Mouse (Mus musculus): ENCODE data around the gene Klk12. TPM values are rescaled to one million over a fixed set of nuclear protein-coding genes. Genes with fewer than 3 reads are reported as not detected.

Gene Klk12
- polyA plus RNA-seq (2014; fragmentation: Nextera tagmentation; extraction: Ambion mirVana) = not detected in 2 replicates

DNA sequence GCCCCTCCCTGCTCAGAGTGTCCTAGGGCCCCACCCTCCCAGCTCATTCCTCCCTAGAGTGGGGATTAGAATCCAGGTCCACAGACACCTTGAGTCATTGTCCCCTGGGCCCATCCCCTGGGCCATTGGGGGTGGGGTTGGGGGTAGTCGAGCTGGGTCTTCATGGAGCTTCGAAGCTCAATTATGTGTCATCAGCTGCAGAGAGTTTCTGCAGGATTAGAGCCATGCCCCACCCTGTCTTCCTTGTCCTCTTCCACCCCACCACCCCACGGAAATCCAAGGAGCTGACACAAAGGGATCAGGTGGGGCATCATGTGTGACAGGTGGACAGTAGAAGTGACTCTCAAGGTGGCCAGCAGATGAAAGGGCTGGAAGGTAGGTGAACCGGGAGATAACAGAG is at the start of gene Klk12:
Gene Klk12, plus strand, starts transcription at position 301 of the 400 bp plus-strand sequence.
- 88% methylated on average over 4 of the region's 4 CpGs for WGBS
- no peak for ATAC-seq (ENCODE audit: low FRiP score, low TSS enrichment)

DNA sequence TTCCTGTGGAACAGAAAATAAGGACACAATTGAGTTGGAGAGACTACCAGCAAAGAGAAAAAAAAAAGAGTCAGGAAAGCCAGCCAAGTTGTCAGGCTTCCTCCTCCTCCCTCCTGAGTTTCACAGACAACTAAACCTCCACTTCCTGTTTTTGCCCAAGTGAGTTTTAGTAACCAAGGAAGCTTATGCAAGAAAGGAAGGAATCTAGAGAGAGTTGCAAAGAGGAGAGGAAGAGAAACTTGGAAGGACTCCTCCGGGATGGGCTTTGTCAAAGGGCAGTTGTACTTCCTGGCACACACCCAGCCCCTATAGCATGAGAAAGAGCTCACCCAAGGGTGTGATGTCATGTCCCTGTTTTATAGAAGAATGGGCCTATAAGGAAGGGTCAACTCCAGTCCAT is 20.9 kb upstream of the Klk12 start:
- no peaks in the 10 kb centered on the region for H3K36me3 ChIP-seq (ENCODE audit: control insufficient read depth, insufficient read depth, low read length)
- H3K9me3 ChIP-seq (ENCODE audit: control insufficient read depth, low read length) = no peaks in the 10 kb centered on the region
- no peaks in the 10 kb centered on the region for H3K4me1 ChIP-seq (ENCODE audit: control insufficient read depth, insufficient read depth, low read length)
- no peak overlapping the region for H3K27ac ChIP-seq (replicated peaks; ENCODE audit: low read depth, low read length)
- no peaks in the 10 kb centered on the region for H3K27me3 ChIP-seq (ENCODE audit: control insufficient read depth, insufficient read depth, low read length)
- no peak overlapping the region for H3K4me2 ChIP-seq (ENCODE audit: low read length)
- H3K9ac ChIP-seq (replicated peaks; ENCODE audit: low read length) = no peak overlapping the region
- no peak overlapping the region for H3K4me3 ChIP-seq (replicated peaks; ENCODE audit: low read depth, low read length)
- DNase-seq = peak; percentile 7
- WGBS = 55% methylated on average over 1 of the region's 1 CpGs
- ATAC-seq (ENCODE audit: low FRiP score, low TSS enrichment) = no peak

More for the DNA sequence above, at the start of gene Klk12:
- Histone ChIP-seq H3K27me3 (ENCODE audit: control insufficient read depth, insufficient read depth, low read length) (no peaks in the 10 kb centered on the region), H3K9ac (replicated peaks; ENCODE audit: low read length) (no peak within 1 kb of the TSS), H3K27ac (replicated peaks; ENCODE audit: low read depth, low read length) (no peak within 1 kb of the TSS), H3K36me3 (ENCODE audit: control insufficient read depth, insufficient read depth, low read length) (no peaks in the 10 kb centered on the region), H3K4me3 (replicated peaks; ENCODE audit: low read depth, low read length) (no peak within 1 kb of the TSS), H3K4me2 (ENCODE audit: low read length) (no peak within 1 kb of the TSS), H3K9me3 (ENCODE audit: control insufficient read depth, low read length) (no peaks in the 10 kb centered on the region), H3K4me1 (ENCODE audit: control insufficient read depth, insufficient read depth, low read length) (no peaks in the 10 kb centered on the region)
- DNase-seq = no peak

DNA sequence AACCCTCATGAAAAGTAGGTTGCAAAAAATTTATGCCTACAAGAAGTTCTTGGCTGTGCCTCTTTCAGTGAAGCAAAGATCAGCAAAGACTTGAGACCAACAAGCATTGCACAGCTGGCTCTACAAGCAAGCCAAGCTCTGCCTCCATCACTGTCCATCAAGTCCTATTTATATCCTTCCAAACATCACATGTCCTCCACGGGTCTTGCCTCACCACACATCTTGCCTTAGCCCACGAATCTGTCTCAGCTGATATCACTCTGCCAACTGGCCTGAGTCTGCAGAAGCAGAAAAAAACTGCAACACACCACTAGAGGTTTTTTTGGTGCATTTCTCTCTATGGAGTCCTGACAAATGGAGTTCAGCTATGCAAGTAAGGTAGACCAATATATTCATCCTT is 15.9 kb upstream of the Klk12 start:
- H3K27ac ChIP-seq (replicated peaks; ENCODE audit: low read depth, low read length) = no peak overlapping the region
- DNase-seq = no peak
- ATAC-seq (ENCODE audit: low FRiP score, low TSS enrichment) = no peak
- no peaks in the 10 kb centered on the region for H3K36me3 ChIP-seq (ENCODE audit: control insufficient read depth, insufficient read depth, low read length)
- no peak overlapping the region for H3K4me3 ChIP-seq (replicated peaks; ENCODE audit: low read depth, low read length)
- H3K4me2 ChIP-seq (ENCODE audit: low read length) = no peak overlapping the region
- no peaks in the 10 kb centered on the region for H3K27me3 ChIP-seq (ENCODE audit: control insufficient read depth, insufficient read depth, low read length)
- 75% methylated on average over 2 of the region's 2 CpGs for WGBS
- no peak overlapping the region for H3K9ac ChIP-seq (replicated peaks; ENCODE audit: low read length)
- H3K4me1 ChIP-seq (ENCODE audit: control insufficient read depth, insufficient read depth, low read length) = no peaks in the 10 kb centered on the region
- H3K9me3 ChIP-seq (ENCODE audit: control insufficient read depth, low read length) = no peaks in the 10 kb centered on the region

GRCm38 (mm10) chr7:43766484-43766883 is 2.2 kb upstream of the Klk12 start:
- no peak overlapping the region for H3K4me2 ChIP-seq (ENCODE audit: low read length)
- no peaks in the 10 kb centered on the region for H3K36me3 ChIP-seq (ENCODE audit: control insufficient read depth, insufficient read depth, low read length)
- no peak overlapping the region for H3K27ac ChIP-seq (replicated peaks; ENCODE audit: low read depth, low read length)
- ATAC-seq (ENCODE audit: low FRiP score, low TSS enrichment) (no peak), DNase-seq (peak; percentile 31)
- WGBS = 24% methylated on average over 8 of the region's 8 CpGs
- H3K4me3 ChIP-seq (replicated peaks; ENCODE audit: low read depth, low read length) = no peak overlapping the region
- no peaks in the 10 kb centered on the region for H3K27me3 ChIP-seq (ENCODE audit: control insufficient read depth, insufficient read depth, low read length)
- H3K4me1 ChIP-seq (ENCODE audit: control insufficient read depth, insufficient read depth, low read length) = no peaks in the 10 kb centered on the region
- no peak overlapping the region for H3K9ac ChIP-seq (replicated peaks; ENCODE audit: low read length)
- no peaks in the 10 kb centered on the region for H3K9me3 ChIP-seq (ENCODE audit: control insufficient read depth, low read length)

DNA sequence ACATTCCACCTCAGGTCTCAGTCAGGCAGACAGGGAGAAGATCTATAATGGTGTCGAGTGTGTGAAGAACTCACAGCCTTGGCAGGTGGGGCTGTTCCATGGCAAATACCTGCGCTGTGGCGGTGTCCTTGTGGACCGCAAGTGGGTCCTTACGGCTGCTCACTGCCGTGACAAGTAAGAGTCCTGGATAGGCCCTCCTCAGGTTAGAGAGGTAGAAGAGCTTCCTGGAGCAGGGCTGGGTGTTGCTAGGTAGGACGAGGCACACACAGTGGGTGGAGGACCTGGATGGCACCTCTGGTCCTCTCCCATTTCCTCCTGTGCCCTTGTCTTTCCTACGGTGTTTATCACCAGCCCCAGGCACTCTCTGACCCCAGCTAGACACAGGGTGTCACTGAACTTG is 939 bp downstream of the Klk12 start:
- Histone ChIP-seq H3K27ac (replicated peaks; ENCODE audit: low read depth, low read length) (no peak overlapping the region), H3K27me3 (ENCODE audit: control insufficient read depth, insufficient read depth, low read length) (no peaks in the 10 kb centered on the region), H3K36me3 (ENCODE audit: control insufficient read depth, insufficient read depth, low read length) (no peaks in the 10 kb centered on the region), H3K4me3 (replicated peaks; ENCODE audit: low read depth, low read length) (no peak overlapping the region), H3K9me3 (ENCODE audit: control insufficient read depth, low read length) (no peaks in the 10 kb centered on the region), H3K9ac (replicated peaks; ENCODE audit: low read length) (no peak overlapping the region), H3K4me1 (ENCODE audit: control insufficient read depth, insufficient read depth, low read length) (no peaks in the 10 kb centered on the region), H3K4me2 (ENCODE audit: low read length) (no peak overlapping the region)
- no peak for DNase-seq
- ATAC-seq (ENCODE audit: low FRiP score, low TSS enrichment) = no peak
- WGBS = 93% methylated on average over 8 of the region's 8 CpGs

DNA sequence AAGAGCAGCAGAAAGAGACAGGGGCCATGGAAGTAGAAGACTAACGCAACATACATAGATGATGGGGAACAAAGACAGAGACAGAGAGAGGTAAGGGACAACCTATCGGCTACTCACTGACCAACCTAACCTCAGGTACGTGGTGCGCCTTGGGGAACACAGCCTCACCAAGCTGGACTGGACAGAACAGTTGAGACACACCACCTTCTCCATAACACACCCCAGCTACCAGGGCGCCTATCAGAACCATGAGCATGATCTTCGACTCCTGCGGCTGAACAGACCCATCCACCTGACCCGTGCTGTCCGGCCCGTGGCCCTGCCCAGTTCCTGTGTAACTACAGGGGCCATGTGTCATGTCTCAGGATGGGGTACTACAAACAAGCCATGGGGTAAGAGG is 2.0 kb downstream of the Klk12 start:
- ATAC-seq (ENCODE audit: low FRiP score, low TSS enrichment) (no peak), DNase-seq (no peak)
- Histone ChIP-seq H3K27ac (replicated peaks; ENCODE audit: low read depth, low read length) (no peak overlapping the region), H3K4me3 (replicated peaks; ENCODE audit: low read depth, low read length) (no peak overlapping the region), H3K4me2 (ENCODE audit: low read length) (no peak overlapping the region), H3K27me3 (ENCODE audit: control insufficient read depth, insufficient read depth, low read length) (no peaks in the 10 kb centered on the region), H3K9ac (replicated peaks; ENCODE audit: low read length) (no peak overlapping the region), H3K4me1 (ENCODE audit: control insufficient read depth, insufficient read depth, low read length) (no peaks in the 10 kb centered on the region), H3K9me3 (ENCODE audit: control insufficient read depth, low read length) (no peaks in the 10 kb centered on the region), H3K36me3 (ENCODE audit: control insufficient read depth, insufficient read depth, low read length) (no peaks in the 10 kb centered on the region)
- WGBS = 95% methylated on average over 10 of the region's 10 CpGs

DNA sequence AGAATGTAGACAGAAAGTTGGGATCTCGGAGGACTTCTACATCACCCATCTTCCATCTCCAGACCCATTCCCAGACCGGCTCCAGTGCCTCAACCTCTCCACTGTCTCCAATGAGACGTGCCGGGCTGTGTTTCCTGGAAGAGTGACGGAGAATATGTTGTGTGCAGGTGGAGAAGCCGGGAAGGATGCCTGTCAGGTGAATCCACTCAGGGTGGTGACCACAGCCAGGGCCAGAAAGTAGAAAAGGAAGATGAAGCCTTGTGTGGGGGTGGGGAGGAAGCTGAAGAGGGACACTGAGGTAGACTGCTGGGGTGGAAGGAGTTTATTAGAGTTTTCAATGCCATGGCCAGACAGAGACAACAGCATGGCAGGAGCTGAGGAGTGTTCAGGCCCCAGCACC is 3.2 kb downstream of the Klk12 start:
- Histone ChIP-seq H3K4me2 (ENCODE audit: low read length) (no peak overlapping the region), H3K9ac (replicated peaks; ENCODE audit: low read length) (no peak overlapping the region), H3K4me3 (replicated peaks; ENCODE audit: low read depth, low read length) (no peak overlapping the region), H3K9me3 (ENCODE audit: control insufficient read depth, low read length) (no peaks in the 10 kb centered on the region), H3K4me1 (ENCODE audit: control insufficient read depth, insufficient read depth, low read length) (no peaks in the 10 kb centered on the region), H3K27ac (replicated peaks; ENCODE audit: low read depth, low read length) (no peak overlapping the region), H3K27me3 (ENCODE audit: control insufficient read depth, insufficient read depth, low read length) (no peaks in the 10 kb centered on the region), H3K36me3 (ENCODE audit: control insufficient read depth, insufficient read depth, low read length) (no peaks in the 10 kb centered on the region)
- no peak for ATAC-seq (ENCODE audit: low FRiP score, low TSS enrichment)
- WGBS = 95% methylated on average over 6 of the region's 6 CpGs
- DNase-seq = no peak

GRCm38 (mm10) chr7:43772901-43773300 is 4.2 kb downstream of the Klk12 start:
- Histone ChIP-seq H3K4me2 (ENCODE audit: low read length) (no peak overlapping the region), H3K4me1 (ENCODE audit: control insufficient read depth, insufficient read depth, low read length) (no peaks in the 10 kb centered on the region), H3K9ac (replicated peaks; ENCODE audit: low read length) (no peak overlapping the region), H3K9me3 (ENCODE audit: control insufficient read depth, low read length) (no peaks in the 10 kb centered on the region), H3K27me3 (ENCODE audit: control insufficient read depth, insufficient read depth, low read length) (no peaks in the 10 kb centered on the region), H3K4me3 (replicated peaks; ENCODE audit: low read depth, low read length) (no peak overlapping the region), H3K27ac (replicated peaks; ENCODE audit: low read depth, low read length) (no peak overlapping the region), H3K36me3 (ENCODE audit: control insufficient read depth, insufficient read depth, low read length) (no peaks in the 10 kb centered on the region)
- 85% methylated on average over 3 of the region's 3 CpGs for WGBS
- ATAC-seq (ENCODE audit: low FRiP score, low TSS enrichment) = no peak
- DNase-seq = no peak

DNA sequence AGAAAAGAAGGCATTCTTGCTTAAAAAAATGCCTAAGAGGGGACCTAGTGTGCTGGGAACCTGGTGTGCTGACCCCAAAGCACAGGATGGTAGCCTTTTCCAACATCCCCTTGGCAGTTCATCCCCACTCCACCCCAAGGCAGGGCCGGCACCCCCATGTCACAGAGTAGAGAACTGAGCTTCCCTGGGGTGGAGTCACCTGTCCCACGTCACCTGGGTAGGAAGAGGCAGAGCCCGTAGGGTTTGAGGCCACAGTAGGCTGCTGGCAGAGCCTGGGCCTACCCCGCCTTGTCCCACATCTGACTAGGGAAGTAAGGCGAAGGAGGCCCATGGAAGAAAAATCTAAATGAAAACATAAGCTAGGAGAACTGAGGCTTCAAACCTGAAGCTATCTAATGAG is 5.7 kb downstream of the Klk12 start, which contains the start of gene Klk11:
Gene Klk11, plus strand, starts transcription at position 241 of the 400 bp plus-strand sequence.
- 94% methylated on average over 5 of the region's 5 CpGs for WGBS
- no peak for DNase-seq
- H3K27ac ChIP-seq (replicated peaks; ENCODE audit: low read depth, low read length) = no peak within 1 kb of the TSS

More for the DNA sequence above, 5.7 kb downstream of the Klk12 start, which contains the start of gene Klk11:
- no peak for ATAC-seq (ENCODE audit: low FRiP score, low TSS enrichment)
- H3K36me3 ChIP-seq (ENCODE audit: control insufficient read depth, insufficient read depth, low read length) = no peaks in the 10 kb centered on the region
- H3K27me3 ChIP-seq (ENCODE audit: control insufficient read depth, insufficient read depth, low read length) = no peaks in the 10 kb centered on the region
- no peak within 1 kb of the TSS for H3K4me3 ChIP-seq (replicated peaks; ENCODE audit: low read depth, low read length)
- H3K4me1 ChIP-seq (ENCODE audit: control insufficient read depth, insufficient read depth, low read length) = no peaks in the 10 kb centered on the region
- no peak within 1 kb of the TSS for H3K4me2 ChIP-seq (ENCODE audit: low read length)
- no peaks in the 10 kb centered on the region for H3K9me3 ChIP-seq (ENCODE audit: control insufficient read depth, low read length)
- no peak within 1 kb of the TSS for H3K9ac ChIP-seq (replicated peaks; ENCODE audit: low read length)

All from midbrain, embryonic 14.5 days (tissue).